Mouse (Mus musculus): ENCODE data around the gene Zfp13.

DNA sequence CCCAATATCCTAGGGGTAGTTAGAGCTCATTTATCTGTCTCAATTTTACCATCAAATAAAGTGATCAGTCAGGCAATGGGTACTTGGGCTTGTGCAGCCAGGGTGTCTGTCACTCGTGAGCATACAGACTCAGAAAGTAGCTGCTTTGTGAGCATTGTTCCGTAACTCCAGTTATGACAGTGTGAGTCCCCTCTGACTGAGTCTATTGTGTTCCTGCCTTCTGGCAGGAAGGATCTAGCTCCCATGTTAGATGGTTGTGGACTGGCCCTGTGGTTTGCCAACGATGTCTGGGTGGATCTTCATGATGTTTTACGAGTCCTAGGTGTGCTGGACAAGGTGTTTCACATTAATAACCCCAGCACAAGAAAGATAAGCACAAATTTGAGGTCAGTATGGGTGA lies 56.5 kb downstream of the Zfp13 start:
- TF ChIP-seq EP300 (IDR thresholded peaks at IDR 0.05; ENCODE audit: insufficient read depth, low read depth, low read length), result no peak
- no peak for TF ChIP-seq CTCF (IDR thresholded peaks at IDR 0.05; ENCODE audit: low read depth, low read length)
- no peak for TF ChIP-seq POLR2A (IDR thresholded peaks at IDR 0.05; ENCODE audit: insufficient read depth, low read length)
